Mouse (Mus musculus) layer of hippocampus, postnatal 14 days (tissue): Measurements from ENCODE around the gene Cox6b1. TPM values are rescaled to one million over a fixed set of nuclear protein-coding genes. Genes with fewer than 3 reads are reported as not detected.

Source experiments
- DNase-seq, 2 experiments: peaks; one replicate each; pipeline ENCODE4 v3.0.0; 2021 to 2022; ENCODE audit warnings: low spot score in 2 of 2, mixed read lengths in 1 of 2
- microRNA-seq, 2 experiments: library from miRNA; unstranded; fragments of <30 nt; microRNA quantifications; one replicate each; pipeline ENCODE4 v1.2.0; 2021
- total RNA-seq, 2 experiments: library from RNA; stranded (reverse); gene quantifications; 2 replicates each; pipeline ENCODE4 v1.2.3; 2021

Gene Cox6b1
- total RNA-seq, 2 experiments from 2014 or later: 793 to 817 TPM

GRCm38 (mm10) chr7:30587842-30588667 lies 37.9 kb downstream of the Cox6b1 start:
- peak; percentile 37 to 70 for DNase-seq

- DNase-seq: no peak
Measured at GRCm38 (mm10) chr7:30586455-30587020, 39.4 kb downstream of the Cox6b1 start.

- DNase-seq: no peak
Measured at GRCm38 (mm10) chr7:30585170-30585569, 40.8 kb downstream of the Cox6b1 start.

GRCm38 (mm10) chr7:30584339-30584738 lies 41.6 kb downstream of the Cox6b1 start:
- no peak for DNase-seq

- no peak for DNase-seq
Measured at GRCm38 (mm10) chr7:30581547-30581946, 44.4 kb downstream of the Cox6b1 start.

- DNase-seq: no peak
Measured at GRCm38 (mm10) chr7:30579950-30580349, 46.0 kb downstream of the Cox6b1 start.

- no peak for DNase-seq
Measured at GRCm38 (mm10) chr7:30572969-30573368, 53.0 kb downstream of the Cox6b1 start.

- DNase-seq: no peak
Measured at GRCm38 (mm10) chr7:30572389-30572788, 53.6 kb downstream of the Cox6b1 start.

GRCm38 (mm10) chr7:30567555-30567954 lies 58.4 kb downstream of the Cox6b1 start:
- no peak for DNase-seq

Small RNA genes within 50 kb of the gene (microRNA-seq; reads per million reads assigned to microRNA genes)
- gene Mir3569: 0.23 to 2.0 reads per million in 2 experiments

Other genes with a start within 250 kb of the Cox6b1 start
- 10 to 100 TPM; 26.7 to 30.1 TPM for gene Tyrobp, start 212.4 kb downstream of the Cox6b1 start, total RNA-seq
- gene Hcst, start 206.3 kb downstream of the Cox6b1 start, total RNA-seq: not detected
- gene Nfkbid, start 204.4 kb downstream of the Cox6b1 start, total RNA-seq: 1 to 10 TPM; 3.7 to 3.8 TPM
- gene Aplp1, start 180.6 kb downstream of the Cox6b1 start, total RNA-seq: 100 to 1,000 TPM; 981 to 987 TPM
- 10 to 100 TPM in 1 of 2 experiments, 1 to 10 TPM in 1; 8.5 to 15.5 TPM for gene Kirrel2, start 168.5 kb downstream of the Cox6b1 start, total RNA-seq
- 1 to 10 TPM; 1.2 to 1.3 TPM for gene Nphs1, start 167.8 kb downstream of the Cox6b1 start, total RNA-seq
- gene Prodh2, start 132.5 kb downstream of the Cox6b1 start, total RNA-seq: not detected
- 100 to 1,000 TPM; 160 to 163 TPM for gene Arhgap33, start 91.1 kb downstream of the Cox6b1 start, total RNA-seq
- 1 to 10 TPM; 6.2 to 6.6 TPM for gene Hspb6, start 74.0 kb downstream of the Cox6b1 start, total RNA-seq
- gene Proser3, start 73.9 kb downstream of the Cox6b1 start, total RNA-seq: 1 to 10 TPM; 4.9 to 5.9 TPM
- gene Lin37, start 66.3 kb downstream of the Cox6b1 start, total RNA-seq: 10 to 100 TPM; 34.1 to 43.4 TPM
- gene U2af1l4, start 62.9 kb downstream of the Cox6b1 start, total RNA-seq: 10 to 100 TPM; 57.4 to 62.5 TPM
- 1 to 10 TPM; 4.7 to 5.3 TPM for gene Gm49396, start 62.8 kb downstream of the Cox6b1 start, total RNA-seq
- 10 to 100 TPM; 77.0 to 84.1 TPM for gene Psenen, start 62.5 kb downstream of the Cox6b1 start, total RNA-seq
- 1 to 10 TPM; 2.1 to 3.7 TPM for gene Igflr1, start 60.7 kb downstream of the Cox6b1 start, total RNA-seq
- gene Kmt2b, start 37.4 kb downstream of the Cox6b1 start, total RNA-seq: 10 to 100 TPM; 46.1 to 54.4 TPM
- not detected for gene Zbtb32, start 27.2 kb downstream of the Cox6b1 start, total RNA-seq
- gene Upk1a, start 13.3 kb downstream of the Cox6b1 start, total RNA-seq: under 1 TPM in 1 of 2 experiments, not detected in 1; 0.52 TPM
- not detected for gene Etv2, start 9.7 kb upstream of the Cox6b1 start, total RNA-seq
- gene Rbm42, start 24.2 kb upstream of the Cox6b1 start, total RNA-seq: 10 to 100 TPM; 70.4 to 75.5 TPM
- 1 to 10 TPM; 4.5 to 5.0 TPM for gene Haus5, start 38.8 kb upstream of the Cox6b1 start, total RNA-seq
- not detected for gene Pmis2, start 45.5 kb upstream of the Cox6b1 start, total RNA-seq
- not detected for gene 2200002J24Rik, start 72.8 kb upstream of the Cox6b1 start, total RNA-seq
- 1 to 10 TPM in 1 of 2 experiments, under 1 TPM in 1; 0.79 to 1.4 TPM for gene Atp4a, start 86.1 kb upstream of the Cox6b1 start, total RNA-seq
- gene Tmem147, start 103.4 kb upstream of the Cox6b1 start, total RNA-seq: 100 to 1,000 TPM; 127 to 143 TPM
- gene Gapdhs, start 117.5 kb upstream of the Cox6b1 start, total RNA-seq: not detected
- gene Sbsn, start 125.3 kb upstream of the Cox6b1 start, total RNA-seq: 10 to 100 TPM in 1 of 2 experiments, 1 to 10 TPM in 1; 6.8 to 10.7 TPM
- gene Dmkn, start 137.6 kb upstream of the Cox6b1 start, total RNA-seq: 1 to 10 TPM; 1.3 to 2.2 TPM
- gene Krtdap, start 161.7 kb upstream of the Cox6b1 start, total RNA-seq: not detected
- not detected for gene Ffar2, start 197.6 kb upstream of the Cox6b1 start, total RNA-seq
- gene Ffar3, start 230.0 kb upstream of the Cox6b1 start, total RNA-seq: under 1 TPM; 0.24 to 0.32 TPM
- not detected for gene Ffar1, start 235.4 kb upstream of the Cox6b1 start, total RNA-seq